Mouse (Mus musculus): ENCODE measurements at regions not wholly inside any gene's neighbourhood (a gene's known extent, or its start where the extent isn't known, plus 50 kb on each side); places are given as distances from the start of the nearest gene placed in this dataset.
A peak's percentile ranks its signal among the peaks of the same experiment; 100 is the strongest.
"Not testable (repeated sequence)": the region's sequence is repeated elsewhere in the genome, so short reads cannot be mapped to it uniquely, and the experiment has no call there.

DNA sequence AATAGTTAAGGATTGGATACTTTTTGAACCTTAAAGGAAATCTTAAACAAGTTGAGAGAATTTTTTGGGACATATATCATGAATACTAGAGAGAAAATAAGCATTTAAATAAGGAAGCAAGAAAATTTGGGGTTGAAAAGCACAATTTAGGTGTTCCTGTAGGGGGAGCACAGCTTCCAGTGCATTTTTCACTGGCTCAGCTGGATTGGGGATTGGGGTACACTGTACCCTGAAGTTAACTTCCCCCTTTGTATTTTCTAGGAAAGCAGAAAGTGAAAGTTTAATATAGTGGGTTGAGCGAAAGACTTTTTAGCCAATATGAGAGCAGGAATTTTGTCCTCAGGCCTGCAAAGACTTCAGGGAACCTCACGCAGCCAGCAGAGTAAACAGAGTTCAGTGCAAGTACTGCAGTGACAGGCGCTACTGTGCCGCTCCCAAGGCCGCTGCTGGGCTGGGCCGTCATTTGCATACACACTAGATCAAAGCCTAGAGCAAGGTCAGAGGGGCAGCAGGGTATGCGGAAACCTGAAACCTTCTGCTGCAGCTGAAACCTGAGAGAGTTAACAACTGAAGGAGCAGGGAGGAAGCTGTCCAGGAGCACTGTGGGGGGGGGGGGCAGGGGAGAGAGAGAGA lies 1111.4 kb downstream of the H2al1n start:
- peak; percentile 82 for ATAC-seq
- Histone ChIP-seq H3K4me3 (replicated peaks) (no peak overlapping the region), H3K27ac (no peak overlapping the region), H3K9me3 (no peaks in the 10 kb centered on the region), H3K4me2 (replicated peaks) (peak overlapping the region; percentile 32; the same call in 1 of the 2 replicates), H3K27me3 (no peaks in the 10 kb centered on the region), H3K4me1 (replicated peaks) (no peaks in the 10 kb centered on the region), H3K9ac (replicated peaks) (no peak overlapping the region), H3K36me3 (no peaks in the 10 kb centered on the region)
- WGBS, result 9% methylated on average over 7 of the region's 7 CpGs

DNA sequence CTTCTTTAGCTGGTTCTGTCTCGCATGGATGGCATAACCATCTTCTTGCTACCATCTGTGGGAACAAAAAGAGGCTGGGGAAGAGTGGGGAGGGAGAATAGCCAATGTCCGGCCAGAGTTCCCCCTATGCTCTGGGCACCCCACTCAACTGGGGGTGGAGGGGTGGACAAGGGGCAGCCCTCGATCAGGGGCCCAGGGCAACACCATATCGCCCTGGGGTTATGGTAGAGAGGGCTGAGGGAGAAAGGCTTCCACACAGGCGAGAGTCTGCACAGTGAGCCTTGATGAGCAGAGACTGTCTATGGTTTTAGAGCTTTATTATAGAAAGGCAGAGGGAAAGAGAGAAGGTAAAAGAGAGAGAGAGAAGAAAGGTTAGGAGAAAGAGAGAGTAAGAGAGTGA lies 1112.0 kb downstream of the H2al1n start:
- Histone ChIP-seq H3K27me3 (no peaks in the 10 kb centered on the region), H3K9me3 (no peaks in the 10 kb centered on the region), H3K4me2 (replicated peaks) (no peak overlapping the region), H3K9ac (replicated peaks) (no peak overlapping the region), H3K27ac (no peak overlapping the region), H3K36me3 (no peaks in the 10 kb centered on the region), H3K4me3 (replicated peaks) (no peak overlapping the region), H3K4me1 (replicated peaks) (no peaks in the 10 kb centered on the region)
- 40% methylated on average over 5 of the region's 5 CpGs for WGBS
- no peak for ATAC-seq

DNA sequence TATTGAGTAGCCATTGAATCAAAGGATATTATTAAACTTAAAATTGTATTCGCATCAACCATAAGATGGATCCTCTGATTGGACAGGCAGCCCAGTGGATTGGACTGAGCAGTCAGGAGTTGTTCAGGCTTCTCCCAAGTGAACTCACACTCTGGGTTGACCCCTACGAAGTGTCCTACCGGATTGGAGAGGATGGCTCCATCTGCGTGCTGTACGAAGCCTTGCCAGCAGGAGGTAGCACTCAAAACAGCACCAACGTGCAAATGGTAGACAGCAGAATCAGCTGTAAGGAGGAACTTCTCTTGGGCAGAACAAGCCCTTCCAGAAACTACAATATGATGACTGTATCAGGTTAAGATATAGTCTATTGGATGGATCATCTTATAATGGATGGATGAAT lies 1154.2 kb downstream of the H2al1n start:
- WGBS, result 83% methylated on average over 6 of the region's 6 CpGs
- H3K4me3 ChIP-seq (replicated peaks), result not testable (repeated sequence)
- ATAC-seq, result 0 out of 2 replicates have a peak, but pooled peaks have one; percentile 50

More for the DNA sequence above, 1154.2 kb downstream of the H2al1n start:
- H3K9me3 ChIP-seq; H3K27me3 ChIP-seq; H3K36me3 ChIP-seq; H3K9ac ChIP-seq (replicated peaks); H3K4me2 ChIP-seq (replicated peaks); H3K27ac ChIP-seq; H3K4me1 ChIP-seq (replicated peaks): not testable (repeated sequence)
